Mouse (Mus musculus) limb, embryonic 11.5 days (tissue): Measurements from ENCODE around the gene 4933430I17Rik. TPM values are rescaled to one million over a fixed set of nuclear protein-coding genes. Genes with fewer than 3 reads are reported as not detected.

Experiments
- ATAC-seq: fragments of 200-750 bp; cut with Nextera tagmentation; 2 replicates; pipeline ENCODE4 v1.8.0; 2017; ENCODE audit warnings: low read depth; ENCODE audit not compliant: insufficient number of reproducible peaks, low FRiP score, low TSS enrichment
- DNase-seq: peaks from one replicate; pipeline ENCODE4 v3.0.0-alpha.2; 2015; ENCODE audit warnings: low spot score
- H3K27ac ChIP-seq: fragments of 300-500 bp; sonication (generic); replicated peaks from 2 replicates; pipeline ENCODE4 v1.5.1; 2014; ENCODE audit warnings: low read depth, mild to moderate bottlenecking, low read length
- H3K27me3 ChIP-seq: fragments of 300-500 bp; sonication (generic); 2 replicates; pipeline ENCODE4 v1.6.1; 2014; ENCODE audit warnings: mild to moderate bottlenecking, low read length, mixed read lengths; ENCODE audit not compliant: control insufficient read depth, insufficient read depth
- H3K36me3 ChIP-seq: fragments of 300-500 bp; sonication (generic); 2 replicates; pipeline ENCODE4 v1.6.1; 2014; ENCODE audit warnings: mild to moderate bottlenecking, low read length, moderate library complexity, mixed read lengths; ENCODE audit not compliant: control insufficient read depth, insufficient read depth
- H3K4me1 ChIP-seq: fragments of 300-500 bp; sonication (generic); 2 replicates; pipeline ENCODE4 v1.6.1; 2014; ENCODE audit warnings: low read length, mixed read lengths; ENCODE audit not compliant: control insufficient read depth, insufficient read depth
- H3K4me2 ChIP-seq: fragments of 300-500 bp; sonication (generic); 2 replicates; pipeline ENCODE4 v1.6.1; 2014; ENCODE audit warnings: low read depth, mild to moderate bottlenecking, moderate library complexity; ENCODE audit not compliant: severe bottlenecking
- H3K4me3 ChIP-seq: fragments of 300-500 bp; sonication (generic); 2 replicates; pipeline ENCODE4 v1.5.1; 2014; ENCODE audit warnings: low read depth, low read length
- H3K9ac ChIP-seq: fragments of 300-500 bp; sonication (generic); 2 replicates; pipeline ENCODE4 v1.6.1; 2014; ENCODE audit warnings: mild to moderate bottlenecking, low read length
- H3K9me3 ChIP-seq: fragments of 300-500 bp; sonication (generic); 2 replicates; pipeline ENCODE4 v1.6.1; 2016; ENCODE audit warnings: low read length; ENCODE audit not compliant: control insufficient read depth
- WGBS: fragments of 180-500 bp; shearing (Covaris S2); extraction: QIAGEN DNeasy Blood & Tissue Kit; methylation state at CpG from one replicate; pipeline ENCODE4 v1.1.7; 2014; 5-methylcytosine and 5-hydroxymethylcytosine counted together
- polyA plus RNA-seq: library from polyadenylated mRNA; unstranded; fragments of >200 nt; fragmentation: Nextera tagmentation; extraction: Ambion mirVana; gene quantifications from 2 replicates; pipeline ENCODE4 v1.2.1, GENCODE M21; 2014

The 4933430I17Rik gene
- polyA plus RNA-seq, 1 experiment from 2014 or later, result 1.4 TPM

GRCm38 (mm10) chr4:62566530-62566929 is 41.4 kb downstream of the 4933430I17Rik start:
- DNase-seq, result no peak
- Histone ChIP-seq H3K4me2 (no peak overlapping the region), H3K27ac (no peak overlapping the region), H3K9ac (no peak overlapping the region), H3K36me3 (no peaks in the 10 kb centered on the region), H3K4me3 (no peak overlapping the region), H3K9me3 (no peaks in the 10 kb centered on the region), H3K27me3 (no peaks in the 10 kb centered on the region), H3K4me1 (no peaks in the 10 kb centered on the region)
- ATAC-seq, result no peak
- WGBS, result 84% methylated on average over 4 of the region's 4 CpGs

GRCm38 (mm10) chr4:62567696-62568095 is 42.5 kb downstream of the 4933430I17Rik start:
- H3K27me3 ChIP-seq, result no peaks in the 10 kb centered on the region
- H3K4me2 ChIP-seq, result no peak overlapping the region
- no peaks in the 10 kb centered on the region for H3K36me3 ChIP-seq
- H3K4me1 ChIP-seq, result no peaks in the 10 kb centered on the region
- H3K9me3 ChIP-seq, result no peaks in the 10 kb centered on the region
- no peak for ATAC-seq
- no peak for DNase-seq
- 94% methylated on average over 6 of the region's 6 CpGs for WGBS
- no peak overlapping the region for H3K4me3 ChIP-seq
- no peak overlapping the region for H3K27ac ChIP-seq
- no peak overlapping the region for H3K9ac ChIP-seq

- no peak for DNase-seq
- no peak for ATAC-seq
- Histone ChIP-seq H3K4me1 (no peaks in the 10 kb centered on the region), H3K27me3 (no peaks in the 10 kb centered on the region), H3K36me3 (no peaks in the 10 kb centered on the region), H3K4me2 (no peak overlapping the region), H3K4me3 (no peak overlapping the region), H3K27ac (no peak overlapping the region), H3K9me3 (no peaks in the 10 kb centered on the region), H3K9ac (no peak overlapping the region)
- 65% methylated on average over 1 of the region's 1 CpGs for WGBS
These were observed 43.2 kb downstream of the 4933430I17Rik start for GRCm38 (mm10) chr4:62568359-62568758.

DNA sequence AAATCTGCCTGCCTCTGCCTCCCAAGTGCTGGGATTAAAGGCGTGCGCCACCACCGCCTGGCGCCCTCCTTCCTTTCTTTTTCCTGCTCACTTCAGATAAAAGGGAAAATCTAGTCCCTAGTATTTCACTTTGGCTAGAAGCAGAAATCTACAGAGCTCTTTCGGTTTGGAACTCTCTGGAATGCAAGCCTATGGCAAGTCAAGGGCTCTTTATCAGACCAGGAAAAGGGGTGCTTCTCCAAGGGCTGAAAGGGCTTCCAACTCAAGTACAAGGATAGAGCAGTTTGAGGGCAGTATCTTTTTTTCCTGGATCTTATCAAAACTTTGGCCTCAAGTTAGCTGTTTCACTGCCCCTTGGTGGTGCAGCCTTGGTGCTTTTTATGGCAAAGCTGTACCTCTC is 44.4 kb downstream of the 4933430I17Rik start:
- Histone ChIP-seq H3K4me1 (no peaks in the 10 kb centered on the region), H3K27me3 (no peaks in the 10 kb centered on the region), H3K9me3 (no peaks in the 10 kb centered on the region), H3K4me2 (no peak overlapping the region), H3K9ac (no peak overlapping the region), H3K27ac (no peak overlapping the region), H3K36me3 (no peaks in the 10 kb centered on the region), H3K4me3 (no peak overlapping the region)
- whole genome bisulfite sequencing, result 93% methylated on average over 5 of the region's 5 CpGs
- ATAC-seq (no peak), DNase-seq (no peak)

- H3K4me1 ChIP-seq, result no peaks in the 10 kb centered on the region
- no peak overlapping the region for H3K9ac ChIP-seq
- H3K4me3 ChIP-seq, result no peak overlapping the region
- DNase-seq (no peak), ATAC-seq (no peak)
- no peaks in the 10 kb centered on the region for H3K27me3 ChIP-seq
- WGBS, result 66% methylated on average over 5 of the region's 5 CpGs
- no peaks in the 10 kb centered on the region for H3K9me3 ChIP-seq
- H3K4me2 ChIP-seq, result no peak overlapping the region
- no peaks in the 10 kb centered on the region for H3K36me3 ChIP-seq
- no peak overlapping the region for H3K27ac ChIP-seq
These were observed 44.9 kb downstream of the 4933430I17Rik start for GRCm38 (mm10) chr4:62570029-62570428.

- Histone ChIP-seq H3K4me2 (peak overlapping the region; percentile 66), H3K27me3 (peaks cover 27% of the 10 kb centered on the region), H3K27ac (no peak overlapping the region), H3K36me3 (no peaks in the 10 kb centered on the region), H3K9ac (no peak overlapping the region), H3K9me3 (no peaks in the 10 kb centered on the region), H3K4me1 (peaks cover 4% of the 10 kb centered on the region; the same call in 1 of the 2 replicates), H3K4me3 (no peak overlapping the region)
- ATAC-seq (no peak), DNase-seq (peak; percentile 37)
- 23% methylated on average over 18 of the region's 18 CpGs for WGBS
These were observed 57.4 kb downstream of the 4933430I17Rik start for GRCm38 (mm10) chr4:62582365-62583264.

DNA sequence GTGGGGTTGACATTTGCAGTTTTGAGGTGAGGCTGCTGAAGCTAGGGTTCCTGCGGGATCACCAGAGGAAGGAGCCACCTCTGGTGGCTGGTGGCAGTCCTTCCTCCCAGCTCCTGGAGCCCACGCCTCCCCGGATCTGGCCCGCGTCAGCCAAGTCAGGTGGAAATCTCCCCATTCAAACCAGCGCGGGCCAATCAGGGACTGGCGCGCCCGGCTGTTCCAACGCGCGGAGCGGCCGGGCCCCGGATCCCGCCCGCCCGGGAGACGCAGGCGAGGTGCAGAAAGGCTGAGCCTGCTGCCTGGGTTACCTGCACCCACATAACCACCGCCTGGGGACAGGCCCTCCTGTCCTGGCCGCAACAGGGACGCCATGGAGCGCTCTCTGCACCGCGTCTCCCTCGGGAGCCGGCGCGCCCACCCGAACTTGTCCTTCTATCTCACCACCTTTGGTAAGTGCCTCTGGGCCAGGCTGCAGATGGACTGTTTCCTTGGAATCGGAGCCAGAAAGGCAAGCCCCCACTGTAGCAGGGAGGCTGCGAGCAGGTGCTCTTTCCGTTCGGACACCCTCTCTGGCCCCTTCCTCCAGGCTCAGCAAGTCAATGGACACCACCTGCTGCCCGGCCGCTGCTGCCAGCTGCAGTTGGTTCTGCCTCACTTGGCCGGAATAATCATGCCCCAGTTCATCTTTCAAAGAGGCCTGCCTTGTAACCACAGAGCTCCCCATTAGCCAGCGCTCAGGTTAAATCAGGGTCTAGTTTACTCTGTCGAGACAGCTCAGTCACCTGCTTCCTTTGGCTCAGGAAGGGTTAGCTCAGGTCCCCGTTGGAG is 58.3 kb downstream of the 4933430I17Rik start:
- peak; percentile 55 for DNase-seq
- Histone ChIP-seq H3K27ac (no peak overlapping the region), H3K4me2 (peak overlapping the region; percentile 66), H3K4me3 (peak overlapping the region; percentile 34), H3K9me3 (no peaks in the 10 kb centered on the region), H3K4me1 (peaks cover 4% of the 10 kb centered on the region; the same call in 1 of the 2 replicates), H3K36me3 (no peaks in the 10 kb centered on the region), H3K9ac (no peak overlapping the region), H3K27me3 (peaks cover 27% of the 10 kb centered on the region)
- no peak for ATAC-seq
- 3% methylated on average over 42 of the region's 42 CpGs for WGBS

DNA sequence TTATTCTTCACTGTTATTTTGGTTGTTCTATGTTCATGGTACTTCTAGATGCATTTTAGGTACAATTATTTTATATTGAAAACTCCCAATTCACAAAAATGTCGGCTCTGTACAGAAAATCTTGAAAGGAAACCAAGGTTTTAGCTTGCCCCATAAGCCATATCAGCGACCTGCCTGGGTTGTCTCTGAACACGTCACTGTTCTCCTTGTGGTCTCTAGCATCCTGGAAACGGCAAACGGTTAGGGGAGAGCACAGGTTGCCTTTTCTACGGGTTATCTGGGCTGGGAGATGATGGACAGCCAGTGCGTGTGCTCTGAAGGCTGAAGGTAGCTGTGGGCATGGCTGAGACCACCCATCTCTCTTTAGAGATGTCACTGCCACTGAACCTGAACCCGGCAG is 61.9 kb downstream of the 4933430I17Rik start:
- DNase-seq, result no peak
- Histone ChIP-seq H3K4me1 (peaks cover 8% of the 10 kb centered on the region; the same call in 1 of the 2 replicates), H3K9ac (no peak overlapping the region), H3K9me3 (no peaks in the 10 kb centered on the region), H3K36me3 (no peaks in the 10 kb centered on the region), H3K4me2 (no peak overlapping the region), H3K4me3 (no peak overlapping the region), H3K27me3 (peaks cover 22% of the 10 kb centered on the region), H3K27ac (no peak overlapping the region)
- WGBS, result 84% methylated on average over 8 of the region's 8 CpGs
- ATAC-seq, result no peak
